Mouse (Mus musculus) fat pad, adult 2 months (tissue): ENCODE results near the gene Hoxb13.

ENCODE experiments used
- DNase-seq: peaks from one replicate; pipeline ENCODE4 v3.0.0-alpha.2; 2011; ENCODE audit warnings: low read depth, low spot score; ENCODE audit errors: extremely low read depth

Hoxb13 gene

GRCm38 (mm10) chr11:96193521-96194400, at the start of gene Hoxb13:
Gene Hoxb13, plus strand, starts transcription at chr11:96194316.
- no peak for DNase-seq

DNA sequence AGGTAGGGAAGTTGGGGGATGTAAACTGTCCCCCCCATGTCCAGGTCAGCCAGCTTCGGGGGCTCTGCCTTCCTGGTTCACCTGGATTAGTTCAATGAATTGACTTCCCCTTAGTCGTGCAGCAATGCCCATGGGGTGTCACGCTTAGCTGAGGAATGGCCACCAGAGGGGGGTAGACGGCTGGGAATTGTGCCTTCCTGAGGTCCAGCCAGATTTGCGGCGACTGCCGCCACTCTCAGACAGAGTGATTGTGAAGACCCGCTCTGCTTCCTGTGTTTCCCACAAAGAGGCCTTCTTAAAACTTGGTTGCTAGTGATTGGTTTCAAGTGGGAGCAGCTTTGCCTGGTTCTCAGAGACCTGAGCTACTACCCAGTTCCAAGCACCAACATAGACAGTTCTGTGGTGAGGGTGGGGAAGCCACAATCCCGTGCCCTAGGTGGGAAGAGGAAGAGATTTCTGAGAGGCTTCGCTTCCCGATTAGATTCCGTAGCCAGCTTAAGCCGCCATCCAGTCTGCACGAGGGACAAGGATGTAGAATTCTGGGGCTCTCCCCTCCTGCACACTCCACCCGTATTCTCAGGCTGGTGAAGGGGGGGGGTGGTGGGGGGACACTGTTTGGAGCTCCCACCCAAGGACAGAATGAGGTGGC, 48.4 kb upstream of the Hoxb13 start:
- DNase-seq, result no peak

DNA sequence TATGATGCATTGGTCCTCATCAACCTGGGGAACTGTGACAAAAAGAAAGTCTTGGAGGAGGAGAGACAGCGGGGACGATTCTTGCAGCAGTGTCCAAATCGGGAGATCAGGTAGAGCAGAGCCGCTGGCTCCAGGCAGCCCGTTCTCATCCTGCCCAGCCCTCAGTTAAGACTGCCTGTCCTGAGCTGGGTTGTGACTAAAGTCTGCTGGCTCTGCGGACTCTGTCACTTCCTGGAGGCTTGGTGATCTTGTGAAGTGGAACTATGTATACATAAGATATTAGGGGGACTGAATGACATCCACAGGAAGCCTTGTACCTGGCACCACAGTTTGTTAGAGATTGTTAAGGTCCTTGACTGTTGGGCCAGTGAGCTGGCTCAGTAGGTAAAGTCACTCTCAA, 46.6 kb upstream of the Hoxb13 start:
- no peak for DNase-seq

DNA sequence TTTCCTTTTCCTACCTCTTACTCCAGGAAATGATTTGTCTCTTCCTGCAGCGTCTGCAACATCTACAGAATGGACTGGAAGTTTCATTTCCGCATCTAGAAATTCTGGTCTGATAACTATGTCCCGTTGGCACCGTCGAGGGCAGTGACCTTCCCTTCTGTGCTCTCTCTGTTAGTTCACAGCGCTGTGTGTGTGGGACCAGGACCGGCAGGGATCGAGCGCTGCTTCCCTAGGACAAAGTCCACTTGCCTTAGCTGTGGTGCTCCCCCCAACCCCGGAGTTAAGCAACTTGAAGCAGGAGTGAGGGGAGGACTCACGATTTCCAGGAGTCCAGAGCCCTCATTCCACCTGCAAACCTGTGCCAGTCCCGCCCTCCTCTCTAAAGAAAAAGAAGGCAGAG, 29.3 kb upstream of the Hoxb13 start:
- DNase-seq, result no peak

- DNase-seq, result no peak
Measured at GRCm38 (mm10) chr11:96168125-96168524, 26.0 kb upstream of the Hoxb13 start.

DNA sequence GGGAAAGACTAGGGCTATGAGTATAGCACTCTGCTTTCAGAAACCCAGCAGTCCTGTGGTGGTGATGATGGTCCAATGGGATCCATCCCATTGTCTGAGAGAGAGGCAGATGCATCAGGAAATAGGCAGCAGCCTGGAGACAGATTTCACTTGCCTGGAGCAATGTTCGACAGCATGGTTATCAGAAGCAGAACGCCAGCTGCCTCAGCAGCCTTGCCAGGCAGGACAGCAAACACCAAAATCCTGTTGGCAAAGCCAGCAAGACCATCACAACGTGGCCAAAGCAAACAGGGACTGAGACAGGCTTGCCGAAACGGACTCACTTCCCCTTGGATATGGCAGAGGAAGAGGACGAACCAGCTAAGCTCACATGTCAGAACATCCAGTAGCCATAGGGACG, 25.1 kb upstream of the Hoxb13 start:
- no peak for DNase-seq

GRCm38 (mm10) chr11:96170711-96171379, 23.3 kb upstream of the Hoxb13 start:
- no peak for DNase-seq

DNA sequence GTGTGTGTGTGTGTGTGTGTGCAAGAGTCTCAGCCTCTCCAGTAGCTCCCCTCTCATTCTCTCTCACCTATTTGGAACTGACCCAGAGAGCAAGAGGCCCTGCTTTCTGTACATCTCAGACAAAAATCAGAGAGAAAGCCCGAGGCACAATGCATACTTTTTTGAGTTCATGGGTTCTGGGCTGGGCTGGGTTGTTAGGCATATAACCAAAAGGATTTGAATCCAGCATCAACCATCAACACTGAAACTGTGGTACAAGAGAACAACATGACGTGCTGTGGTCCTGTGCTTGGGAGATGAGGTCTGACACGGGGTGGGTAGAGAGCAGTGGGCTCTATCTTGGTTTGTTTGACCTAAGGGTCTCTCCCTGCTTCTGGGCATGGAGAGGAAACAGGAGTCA, 22.5 kb upstream of the Hoxb13 start:
- DNase-seq, result no peak

DNA sequence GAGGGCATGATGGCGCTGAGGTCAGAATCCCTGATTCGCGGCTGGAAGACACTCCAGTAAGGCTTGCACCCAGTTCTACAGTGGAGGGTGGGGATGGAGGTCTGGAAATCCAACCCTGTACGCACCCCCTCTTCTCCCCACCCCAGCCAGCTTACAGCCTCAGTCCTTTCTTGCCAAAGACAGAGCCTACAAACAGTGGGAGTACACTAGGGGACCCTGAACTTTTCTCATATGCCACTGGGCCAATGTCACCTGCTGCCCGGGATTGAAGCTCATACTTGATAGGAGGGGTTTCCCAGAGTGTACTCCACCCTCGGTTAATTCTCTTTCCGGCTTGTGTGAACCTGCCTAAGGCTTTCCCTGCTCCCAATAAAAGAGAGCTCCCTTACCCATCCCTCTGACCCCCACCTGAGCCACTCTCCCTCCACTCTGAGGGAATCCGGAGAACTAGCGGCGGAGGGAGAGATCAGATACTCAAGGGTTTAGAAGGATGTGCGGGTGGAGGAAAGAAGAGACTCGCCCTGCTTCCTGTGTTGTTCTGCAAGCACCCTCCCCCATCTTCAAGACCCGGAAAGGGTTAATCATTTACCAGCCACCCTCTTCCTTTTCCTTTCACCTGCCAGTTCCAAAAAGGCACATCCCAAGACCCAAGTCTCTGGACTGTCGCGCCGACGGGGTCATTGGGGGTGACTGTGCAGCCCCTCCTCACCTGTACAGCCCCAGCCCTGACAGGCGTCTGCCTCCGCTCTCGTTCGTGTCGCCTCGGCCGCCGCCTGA, 21.4 kb upstream of the Hoxb13 start:
- no peak for DNase-seq

- no peak for DNase-seq
Measured at GRCm38 (mm10) chr11:96173288-96173840, 20.8 kb upstream of the Hoxb13 start.

GRCm38 (mm10) chr11:96174881-96175280, 19.2 kb upstream of the Hoxb13 start:
- DNase-seq, result no peak

DNA sequence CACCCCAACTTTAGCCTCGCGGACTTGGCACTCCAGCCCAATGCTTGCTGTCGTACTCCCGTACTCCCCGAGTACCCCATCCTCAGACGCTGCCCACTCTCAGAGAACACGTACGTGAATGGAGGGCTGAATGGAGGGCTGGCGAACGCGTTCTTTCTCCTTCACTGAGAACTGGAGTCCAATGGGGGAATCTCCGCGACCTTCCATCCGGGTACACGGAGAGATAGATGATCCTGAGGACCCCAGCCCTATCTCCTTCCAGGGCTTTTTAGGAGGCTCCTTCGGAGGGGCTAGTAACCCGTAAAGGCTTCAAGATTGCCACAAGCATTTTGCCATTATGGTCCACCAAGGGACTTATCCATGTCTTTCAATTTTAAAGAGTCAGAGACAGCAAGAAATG, 18.6 kb upstream of the Hoxb13 start:
- no peak for DNase-seq

DNA sequence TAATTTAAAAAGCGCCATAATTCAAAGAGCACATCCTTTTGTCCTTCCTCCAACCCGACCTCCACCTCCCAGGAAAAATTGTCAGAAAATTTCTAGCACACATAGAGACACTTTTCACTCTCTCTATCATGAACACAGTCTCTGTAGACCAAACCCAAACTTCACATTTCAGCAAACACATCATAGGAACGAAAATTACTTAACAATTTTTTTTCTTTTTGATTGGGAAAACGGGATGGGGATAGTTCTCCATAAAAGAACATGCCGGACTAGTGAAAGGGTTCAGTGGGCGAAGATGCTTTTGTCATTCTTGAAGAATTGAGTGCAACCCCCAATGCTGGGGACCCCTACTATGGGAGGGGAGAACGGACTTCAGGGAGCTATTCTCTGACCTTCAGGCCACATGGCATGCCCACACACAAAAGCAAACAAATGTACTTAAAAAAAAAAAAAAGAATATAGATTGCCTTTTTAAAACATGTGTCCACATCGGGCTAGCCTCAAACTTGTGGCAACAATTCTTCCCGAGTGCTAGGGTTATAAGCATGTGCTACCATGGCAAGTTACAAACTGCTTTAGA, 18.1 kb upstream of the Hoxb13 start:
- DNase-seq, result no peak

- DNase-seq, result no peak
Measured at GRCm38 (mm10) chr11:96176841-96177240, 17.3 kb upstream of the Hoxb13 start.

- DNase-seq, result no peak
Measured at GRCm38 (mm10) chr11:96177546-96178174, 16.5 kb upstream of the Hoxb13 start.

- no peak for DNase-seq
Measured at GRCm38 (mm10) chr11:96178356-96178755, 15.8 kb upstream of the Hoxb13 start.

- no peak for DNase-seq
Measured at GRCm38 (mm10) chr11:96178911-96179503, 15.1 kb upstream of the Hoxb13 start.

- DNase-seq, result no peak
Measured at GRCm38 (mm10) chr11:96181061-96181460, 13.1 kb upstream of the Hoxb13 start.

DNA sequence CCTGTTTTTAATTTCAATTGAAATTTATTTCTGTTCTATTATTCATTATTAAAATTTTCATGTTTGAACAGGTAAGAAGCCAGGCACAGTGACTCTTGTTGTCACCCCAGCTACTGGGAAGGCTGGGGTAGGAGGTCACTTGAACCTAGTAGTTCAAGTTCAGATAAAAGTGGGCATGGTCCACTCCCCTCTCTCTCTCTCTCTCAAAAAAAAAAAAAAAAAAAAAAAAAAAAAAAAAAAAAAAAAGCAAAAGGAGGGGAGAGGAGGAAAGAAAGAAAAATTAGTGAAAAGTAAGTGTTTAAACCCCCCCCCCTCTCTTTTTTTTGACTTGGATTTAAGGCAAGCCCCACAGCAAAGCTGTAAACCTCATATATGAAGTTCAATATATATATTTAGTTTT, 9.9 kb upstream of the Hoxb13 start:
- no peak for DNase-seq

DNA sequence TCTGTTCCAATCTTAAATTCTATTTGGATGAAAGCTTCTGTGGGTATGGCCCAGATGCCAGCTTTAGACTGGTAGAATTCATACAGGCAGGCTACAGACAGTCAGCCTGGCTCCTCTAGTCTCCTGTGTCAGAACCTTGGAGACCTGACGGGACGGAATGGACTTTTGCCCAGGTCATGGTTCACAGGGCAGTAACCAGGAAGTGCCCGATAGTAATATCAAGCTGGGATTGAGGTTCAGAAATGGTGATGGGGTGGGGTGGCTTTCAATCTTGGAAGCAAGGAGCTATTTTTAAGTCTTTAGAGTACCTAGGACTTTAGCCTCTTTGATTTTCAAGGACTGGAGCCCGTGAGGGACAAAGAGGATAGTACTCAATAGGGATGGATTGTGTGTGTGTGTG, 6.8 kb upstream of the Hoxb13 start:
- DNase-seq, result no peak
